Mouse (Mus musculus) CH12.LX (cell line): ENCODE measurements at regions not wholly inside any gene's neighbourhood (a gene's known extent, or its start where the extent isn't known, plus 50 kb on each side); places are given as distances from the start of the nearest gene placed in this dataset.

Experiments used
- DNase-seq: peaks from one replicate; pipeline ENCODE4 v3.0.0-alpha.2; 2013; ENCODE audit errors: extremely low read depth
- H3K27ac ChIP-seq: 2 replicates; pipeline ENCODE4 v1.5.1; 2012; ENCODE audit warnings: low read depth, mild to moderate bottlenecking, control low read depth, moderate library complexity; ENCODE audit not compliant: insufficient read depth
- H3K27me3 ChIP-seq: replicated peaks from 2 replicates; pipeline ENCODE3; 2012; ENCODE audit warnings: inconsistent platforms
- H3K36me3 ChIP-seq, 2 experiments: replicated peaks in 1 of 2; 2 replicates each; pipeline versions ENCODE3 to v1.6.1; 2012; ENCODE audit warnings: inconsistent platforms in 1 of 2, low read length in 1 of 2, mild to moderate bottlenecking in 1 of 2, mixed read lengths in 1 of 2, moderate library complexity in 1 of 2; ENCODE audit not compliant: control insufficient read depth in 1 of 2, insufficient read depth in 1 of 2
- H3K4me1 ChIP-seq, 2 experiments: 2 replicates each; pipeline ENCODE4 v1.6.1; 2012; ENCODE audit warnings: inconsistent platforms in 1 of 2, moderate library complexity in 1 of 2; ENCODE audit not compliant: insufficient read depth in 2 of 2, control insufficient read depth in 1 of 2
- H3K4me2 ChIP-seq: 2 replicates; pipeline ENCODE4 v1.6.1; 2012; ENCODE audit warnings: low read depth, mild to moderate bottlenecking, control low read depth; ENCODE audit not compliant: poor library complexity, insufficient read depth, severe bottlenecking
- H3K4me3 ChIP-seq, 3 experiments: fragments of 150-350 bp in 1 of 3; sonication (generic) in 1 of 3; replicated peaks in 1 of 3; 2 replicates each; pipeline versions ENCODE3 to v1.5.1; 2011 to 2012; ENCODE audit warnings: low read depth in 2 of 3, low read length in 2 of 3, mild to moderate bottlenecking in 2 of 3, moderate library complexity in 2 of 3, control low read depth in 1 of 3, improper control_type of control experiment in 1 of 3, inconsistent platforms in 1 of 3, mixed read lengths in 1 of 3; ENCODE audit not compliant: poor library complexity in 1 of 3
- H3K79me2 ChIP-seq: replicated peaks from 2 replicates; pipeline ENCODE4 v1.6.1; 2012; ENCODE audit warnings: mild to moderate bottlenecking, moderate library complexity; ENCODE audit not compliant: control insufficient read depth, poor library complexity, insufficient read depth, severe bottlenecking; ENCODE audit errors: extremely low read depth
- H3K9ac ChIP-seq: 2 replicates; pipeline ENCODE4 v1.6.1; 2012; ENCODE audit warnings: low read depth, mild to moderate bottlenecking, control low read depth, moderate library complexity; ENCODE audit not compliant: insufficient read depth
- H3K9me3 ChIP-seq: replicated peaks from 2 replicates; pipeline ENCODE3; 2012; ENCODE audit warnings: low read length, inconsistent platforms, mixed read lengths
- CHD1 ChIP-seq: IDR thresholded peaks from 2 replicates; pipeline ENCODE4 v1.6.1; 2012; ENCODE audit warnings: low read depth, low read length, improper control_type of control experiment, inconsistent platforms
- CTCF ChIP-seq, 2 experiments: IDR thresholded peaks in 1 of 2; conservative IDR thresholded peaks in 1 of 2; 2 replicates each; pipeline ENCODE4 v1.5.1; 2011 to 2012; ENCODE audit warnings: low read depth in 2 of 2, low read length in 2 of 2, improper control_type of control experiment in 1 of 2, inconsistent platforms in 1 of 2, mild to moderate bottlenecking in 1 of 2, moderate library complexity in 1 of 2
- E2F4 ChIP-seq: IDR thresholded peaks from 2 replicates; pipeline ENCODE4 v1.6.1; 2011; ENCODE audit warnings: low read depth, low read length, improper control_type of control experiment; ENCODE audit not compliant: insufficient replicate concordance
- ELF1 ChIP-seq: IDR thresholded peaks from 2 replicates; pipeline ENCODE4 v1.6.1; 2014; ENCODE audit warnings: low read depth, mild to moderate bottlenecking, inconsistent platforms, low read length, improper control_type of control experiment
- EP300 ChIP-seq: IDR thresholded peaks from 2 replicates; pipeline ENCODE4 v1.6.1; 2011; ENCODE audit warnings: low read length, improper control_type of control experiment
- HCFC1 ChIP-seq: IDR thresholded peaks from 2 replicates; pipeline ENCODE4 v1.6.1; 2012; ENCODE audit warnings: low read depth, mild to moderate bottlenecking, inconsistent platforms, low read length, improper control_type of control experiment
- JUN ChIP-seq: IDR thresholded peaks from 2 replicates; pipeline ENCODE4 v1.6.1; 2011; ENCODE audit warnings: low read depth, mild to moderate bottlenecking, low read length, improper control_type of control experiment, moderate library complexity; ENCODE audit not compliant: insufficient read depth
- JUND ChIP-seq: conservative IDR thresholded peaks from 2 replicates; pipeline ENCODE4 v1.6.1; 2011; ENCODE audit warnings: low read depth, low read length, improper control_type of control experiment
- KAT2A ChIP-seq: IDR thresholded peaks from 2 replicates; pipeline ENCODE4 v1.6.1; 2012; ENCODE audit warnings: low read length, improper control_type of control experiment, inconsistent platforms; ENCODE audit not compliant: insufficient replicate concordance
- MAFK ChIP-seq: IDR thresholded peaks from 2 replicates; pipeline ENCODE4 v1.6.1; 2011; ENCODE audit warnings: low read length, improper control_type of control experiment; ENCODE audit not compliant: insufficient replicate concordance
- MXI1 ChIP-seq: IDR thresholded peaks from 2 replicates; pipeline ENCODE4 v1.6.1; 2011; ENCODE audit warnings: mild to moderate bottlenecking, low read depth, low read length, improper control_type of control experiment
- MYC ChIP-seq: IDR thresholded peaks from 2 replicates; pipeline ENCODE4 v1.6.1; 2011; ENCODE audit warnings: low read depth, mild to moderate bottlenecking, improper control_type of control experiment, low read length
- NRF1 ChIP-seq: IDR thresholded peaks from 2 replicates; pipeline ENCODE4 v1.6.1; 2014; ENCODE audit warnings: low read depth, mild to moderate bottlenecking, inconsistent platforms, low read length, improper control_type of control experiment, moderate library complexity
- PAX5 ChIP-seq: IDR thresholded peaks from 2 replicates; pipeline ENCODE4 v1.6.1; 2012; ENCODE audit warnings: low read length, inconsistent platforms, mixed read lengths
- POLR2A ChIP-seq: IDR thresholded peaks from 2 replicates; pipeline ENCODE4 v1.6.1; 2011; ENCODE audit warnings: low read depth, mild to moderate bottlenecking, improper control_type of control experiment, low read length
- RAD21 ChIP-seq: IDR thresholded peaks from 2 replicates; pipeline ENCODE4 v1.6.1; 2011; ENCODE audit warnings: low read depth, mild to moderate bottlenecking, low read length, improper control_type of control experiment, moderate library complexity
- SIN3A ChIP-seq: IDR thresholded peaks from 2 replicates; pipeline ENCODE4 v1.6.1; 2012; ENCODE audit warnings: low read length, improper control_type of control experiment, inconsistent platforms
- SMC3 ChIP-seq: IDR thresholded peaks from 2 replicates; pipeline ENCODE4 v1.6.1; 2011; ENCODE audit warnings: low read depth, low read length, improper control_type of control experiment
- TCF12 ChIP-seq: IDR thresholded peaks from 2 replicates; pipeline ENCODE4 v1.6.1; 2014; ENCODE audit warnings: low read depth, mild to moderate bottlenecking, inconsistent platforms, low read length, improper control_type of control experiment
- USF1 ChIP-seq: IDR thresholded peaks from 2 replicates; pipeline ENCODE4 v1.6.1; 2014; ENCODE audit warnings: low read depth, mild to moderate bottlenecking, inconsistent platforms, low read length, improper control_type of control experiment
- USF2 ChIP-seq: conservative IDR thresholded peaks from 2 replicates; pipeline ENCODE4 v1.6.1; 2011; ENCODE audit warnings: low read depth, low read length, improper control_type of control experiment
- ZC3H11A ChIP-seq: IDR thresholded peaks from 2 replicates; pipeline ENCODE4 v1.6.1; 2012; ENCODE audit warnings: low read depth, mild to moderate bottlenecking, inconsistent platforms, low read length, improper control_type of control experiment
- ZMIZ1 ChIP-seq: IDR thresholded peaks from 2 replicates; pipeline ENCODE4 v1.6.1; 2012; ENCODE audit warnings: low read depth, mild to moderate bottlenecking, inconsistent platforms, low read length, improper control_type of control experiment
- ZNF384 ChIP-seq: IDR thresholded peaks from 2 replicates; pipeline ENCODE4 v1.6.1; 2012; ENCODE audit warnings: low read depth, low read length, improper control_type of control experiment, inconsistent platforms
- dilution Hi-C: fragments of 300-500 bp; cut with MboI; formaldehyde crosslinking; loops from 2 replicates; pipeline ENCODE4 v1.14.3; 2020; ENCODE audit warnings: low sequenced_read_pairs; ENCODE audit not compliant: extremely low pct_unique_long_range_greater_than_20kb, extremely low pct_ligation_motif_present
- in situ Hi-C: fragments of 300-500 bp; cut with MboI; formaldehyde crosslinking; loops from 3 replicates; pipeline ENCODE4 v1.14.3; 2019; ENCODE audit warnings: low sequenced_read_pairs, low pct_ligation_motif_present, low pct_unique_long_range_greater_than_20kb, mixed read lengths

DNA sequence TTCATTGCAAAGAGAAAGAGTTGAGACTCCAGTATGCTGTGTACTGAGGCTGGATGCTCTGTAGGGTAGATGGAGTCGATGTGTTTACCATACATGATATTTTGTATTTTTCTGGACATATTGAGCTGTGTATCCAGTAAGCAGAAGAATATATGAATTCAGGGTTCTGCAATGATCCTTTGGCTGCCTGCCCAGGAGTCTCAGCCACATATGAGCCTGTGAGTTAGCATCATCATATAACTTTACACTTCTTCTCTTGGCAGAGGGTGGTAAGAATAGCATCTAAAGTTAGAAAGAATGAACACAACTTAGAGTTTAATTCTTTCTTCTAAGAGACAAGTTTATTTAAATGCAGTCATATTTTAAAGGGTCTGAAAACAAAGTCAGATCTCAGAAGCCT is 139.6 kb upstream of the Slc5a7 start:
- TF ChIP-seq POLR2A (no peak), MXI1 (no peak), MAFK (no peak), ELF1 (no peak), TCF12 (no peak), CHD1 (no peak), MYC (no peak), JUN (no peak), NRF1 (no peak), HCFC1 (no peak), SMC3 (no peak), KAT2A (no peak), ZC3H11A (no peak), RAD21 (no peak), EP300 (no peak)
- dilution Hi-C loops (no loop called here), in situ Hi-C loops (no loop called here)
- Histone ChIP-seq H3K79me2 (no peaks in the 10 kb centered on the region), H3K4me2 (no peak overlapping the region), H3K36me3 (no peaks in the 10 kb centered on the region), H3K9ac (no peak overlapping the region), H3K27me3 (no peaks in the 10 kb centered on the region), H3K27ac (no peak overlapping the region), H3K4me3 (no peak overlapping the region), H3K9me3 (peaks cover 13% of the 10 kb centered on the region), H3K4me1 (no peaks in the 10 kb centered on the region)
- no peak for DNase-seq

- no peak for TF ChIP-seq HCFC1
- no peak for TF ChIP-seq ZNF384
- TF ChIP-seq ZMIZ1, result no peak
- TF ChIP-seq SIN3A, result no peak
- no peak for TF ChIP-seq CHD1
- no peak for TF ChIP-seq PAX5
- TF ChIP-seq USF2, result no peak
- no peak for TF ChIP-seq E2F4
- TF ChIP-seq CTCF (conservative IDR thresholded peaks at IDR 0.05 in 1 of 2, IDR thresholded peaks at IDR 0.05 in 1 of 2; ENCODE audit: low read depth in 2 of 2, low read length in 2 of 2), result no peak
- no peak for TF ChIP-seq POLR2A
- TF ChIP-seq EP300, result no peak
- no peak for TF ChIP-seq USF1
- no peak for TF ChIP-seq TCF12
- no peak for TF ChIP-seq NRF1
- no peak for TF ChIP-seq JUND
- Histone ChIP-seq H3K4me1 (no peaks in the 10 kb centered on the region), H3K27ac (no peak overlapping the region), H3K4me2 (no peak overlapping the region), H3K36me3 (no peaks in the 10 kb centered on the region), H3K9ac (no peak overlapping the region), H3K4me3 (no peak overlapping the region), H3K79me2 (no peaks in the 10 kb centered on the region), H3K9me3 (peaks cover 18% of the 10 kb centered on the region), H3K27me3 (no peaks in the 10 kb centered on the region)
- in situ Hi-C loops (no loop called here), dilution Hi-C loops (no loop called here)
- no peak for DNase-seq
These were observed 131.1 kb upstream of the Slc5a7 start for GRCm38 (mm10) chr17:54429922-54430321.
